Mouse (Mus musculus): Measurements from ENCODE around the gene Serpina9. TPM values are rescaled to one million over a fixed set of nuclear protein-coding genes. Genes with fewer than 3 reads are reported as not detected.
"Not testable (repeated sequence)": the region's sequence is repeated elsewhere in the genome, so short reads cannot be mapped to it uniquely, and the experiment has no call there.

Gene Serpina9
- total RNA-seq, 2 experiments from 2014 or later: 0.18 TPM; not detected in 1

GRCm38 (mm10) chr12:103992945-103993344, 20.6 kb downstream of the Serpina9 start:
- DNase-seq (ENCODE audit: low spot score in 2 of 2): no peak

- DNase-seq (ENCODE audit: low spot score in 2 of 2): no peak
Observed at GRCm38 (mm10) chr12:103989857-103990256, 23.7 kb downstream of the Serpina9 start, which contains the start of gene Serpina11. Gene Serpina11, minus strand, starts transcription at chr12:103989957.

GRCm38 (mm10) chr12:103989514-103989767, 24.1 kb downstream of the Serpina9 start:
- no peak for DNase-seq (ENCODE audit: low spot score in 2 of 2)

- DNase-seq (ENCODE audit: low spot score in 2 of 2): no peak
Observed at GRCm38 (mm10) chr12:103988754-103989513, 24.6 kb downstream of the Serpina9 start.

GRCm38 (mm10) chr12:103985868-103986267, 27.7 kb downstream of the Serpina9 start:
- DNase-seq (ENCODE audit: low spot score in 2 of 2): no peak

GRCm38 (mm10) chr12:103984935-103985334, 28.6 kb downstream of the Serpina9 start:
- DNase-seq (ENCODE audit: low spot score in 2 of 2): peak; percentile 63 to 74

- DNase-seq (ENCODE audit: low spot score in 2 of 2): peak; percentile 57 to 73
Observed at GRCm38 (mm10) chr12:103981646-103982360, 31.8 kb downstream of the Serpina9 start.

- no peak for DNase-seq (ENCODE audit: low spot score in 2 of 2)
Observed at GRCm38 (mm10) chr12:103978294-103978693, 35.3 kb downstream of the Serpina9 start.

- no peak for DNase-seq (ENCODE audit: low spot score in 2 of 2)
Observed at GRCm38 (mm10) chr12:103977846-103978245, 35.7 kb downstream of the Serpina9 start.

GRCm38 (mm10) chr12:103977060-103977459, 36.5 kb downstream of the Serpina9 start:
- no peak for DNase-seq (ENCODE audit: low spot score in 2 of 2)

GRCm38 (mm10) chr12:103971080-103971479, 42.5 kb downstream of the Serpina9 start:
- no peak for DNase-seq (ENCODE audit: low spot score in 2 of 2)

GRCm38 (mm10) chr12:103969577-103970116, 43.9 kb downstream of the Serpina9 start:
- DNase-seq (ENCODE audit: low spot score in 2 of 2): no peak

- no peak for DNase-seq (ENCODE audit: low spot score in 2 of 2)
Observed at GRCm38 (mm10) chr12:103966761-103967160, 46.8 kb downstream of the Serpina9 start.

GRCm38 (mm10) chr12:103963288-103963687, 50.3 kb downstream of the Serpina9 start:
- no peak for DNase-seq (ENCODE audit: low spot score in 2 of 2)

- DNase-seq (ENCODE audit: low spot score in 2 of 2): no peak
Observed at GRCm38 (mm10) chr12:103962860-103963259, 50.7 kb downstream of the Serpina9 start.

- DNase-seq (ENCODE audit: low spot score in 2 of 2): no peak
Observed at GRCm38 (mm10) chr12:103962337-103962736, 51.2 kb downstream of the Serpina9 start.

- DNase-seq (ENCODE audit: low spot score in 2 of 2): no peak
Observed at GRCm38 (mm10) chr12:103961716-103962115, 51.8 kb downstream of the Serpina9 start.

GRCm38 (mm10) chr12:103958798-103959197, 54.8 kb downstream of the Serpina9 start, which contains the start of gene Serpina1e:
Gene Serpina1e, minus strand, starts transcription at chr12:103958975.
- DNase-seq (ENCODE audit: low spot score in 2 of 2): no peak

GRCm38 (mm10) chr12:103956555-103956954, 57.0 kb downstream of the Serpina9 start:
- DNase-seq (ENCODE audit: low spot score in 2 of 2): not testable (repeated sequence)

GRCm38 (mm10) chr12:103952972-103953371, 60.6 kb downstream of the Serpina9 start:
- not testable (repeated sequence) for DNase-seq (ENCODE audit: low spot score in 2 of 2)

- no peak for DNase-seq (ENCODE audit: low spot score in 2 of 2)
Observed at GRCm38 (mm10) chr12:103946243-103946642, 67.3 kb downstream of the Serpina9 start.

All from layer of hippocampus, postnatal 14 days (tissue).